Mouse (Mus musculus): ENCODE measurements at regions not wholly inside any gene's neighbourhood (a gene's known extent, or its start where the extent isn't known, plus 50 kb on each side); places are given as distances from the start of the nearest gene placed in this dataset.

DNA sequence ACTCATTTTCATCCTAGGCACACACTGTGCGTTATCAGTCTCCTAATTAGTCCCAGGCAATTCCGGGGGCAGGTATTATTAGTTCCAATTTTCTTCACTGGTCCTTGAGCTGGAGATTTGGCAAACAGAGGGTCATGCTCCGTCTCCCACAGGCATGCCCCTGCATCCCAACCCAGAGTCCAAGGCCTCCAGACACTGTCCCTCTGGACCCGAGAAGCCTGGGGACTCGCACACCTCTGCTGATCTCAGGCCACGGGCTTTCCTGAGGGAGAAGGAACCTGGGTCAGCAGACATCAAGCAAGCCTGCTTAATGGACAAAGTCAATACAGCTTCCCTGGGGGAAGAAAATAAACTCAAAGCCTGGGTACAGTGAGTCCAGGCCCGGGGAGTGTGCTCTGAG lies 554.7 kb downstream of the Bnc2 start:
- Histone ChIP-seq H3K36me3 (ENCODE audit: control insufficient read depth, insufficient read depth, low read length) (no peaks in the 10 kb centered on the region), H3K4me3 (ENCODE audit: low read depth, low read length) (no peak overlapping the region), H3K27ac (ENCODE audit: insufficient read depth, low read depth, low read length) (no peak overlapping the region), H3K4me1 (ENCODE audit: control insufficient read depth, insufficient read depth, insufficient read length, low read length) (no peaks in the 10 kb centered on the region), H3K27me3 (ENCODE audit: control insufficient read depth, insufficient read depth, low read length) (no peaks in the 10 kb centered on the region)
- 82% methylated on average over 7 of the region's 7 CpGs for WGBS
- TF ChIP-seq POLR2A (IDR thresholded peaks at IDR 0.05; ENCODE audit: low read depth, low read length) = no peak
- TF ChIP-seq CTCF (IDR thresholded peaks at IDR 0.05; ENCODE audit: extremely low read depth, insufficient read length, insufficient replicate concordance, low read depth, low read length) = no peak

DNA sequence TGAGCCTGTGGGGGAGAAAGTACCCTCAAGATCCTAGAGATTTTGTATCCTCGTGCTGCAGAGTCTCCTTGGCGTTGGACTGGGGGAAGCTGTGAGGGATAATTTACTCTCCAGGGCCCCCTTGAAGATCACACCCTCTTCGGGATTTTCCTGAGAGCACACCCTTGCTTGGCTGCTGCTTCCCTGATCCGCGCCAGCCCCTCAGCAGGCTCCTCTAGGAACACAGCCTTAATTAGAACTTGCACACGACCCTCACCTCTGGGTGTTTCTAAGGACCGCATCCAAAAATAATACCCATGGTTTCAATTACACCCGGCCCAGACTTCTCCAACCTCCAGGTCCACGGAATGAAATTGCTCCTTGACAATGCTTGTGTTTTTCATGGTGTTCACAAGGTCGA lies 553.6 kb downstream of the Bnc2 start:
- 82% methylated on average over 10 of the region's 10 CpGs for WGBS
- no peaks in the 10 kb centered on the region for H3K27me3 ChIP-seq (ENCODE audit: control insufficient read depth, insufficient read depth, low read length)
- no peak overlapping the region for H3K27ac ChIP-seq (ENCODE audit: insufficient read depth, low read depth, low read length)
- no peak overlapping the region for H3K4me3 ChIP-seq (ENCODE audit: low read depth, low read length)
- no peak for TF ChIP-seq POLR2A (IDR thresholded peaks at IDR 0.05; ENCODE audit: low read depth, low read length)
- H3K36me3 ChIP-seq (ENCODE audit: control insufficient read depth, insufficient read depth, low read length) = no peaks in the 10 kb centered on the region
- no peaks in the 10 kb centered on the region for H3K4me1 ChIP-seq (ENCODE audit: control insufficient read depth, insufficient read depth, insufficient read length, low read length)

DNA sequence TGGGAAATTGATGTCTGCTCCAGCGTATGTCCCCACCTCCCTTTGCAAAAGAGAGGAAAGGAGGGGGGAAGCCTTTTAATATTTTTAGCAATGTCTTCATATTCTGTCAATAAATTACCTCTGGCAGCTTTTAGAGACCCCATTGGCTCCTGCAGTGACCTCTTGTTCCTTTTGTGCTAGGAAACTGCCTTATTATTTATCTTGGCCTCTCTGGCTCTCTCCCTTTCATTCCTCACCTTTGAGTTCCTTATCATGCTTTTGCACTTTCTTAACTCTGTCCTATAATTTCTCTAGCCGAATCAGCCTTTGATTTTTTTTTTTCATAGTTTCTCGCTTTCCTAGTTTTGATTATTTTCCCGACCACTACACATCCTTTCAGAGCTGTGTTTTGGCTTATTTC lies 548.7 kb downstream of the Bnc2 start:
- Histone ChIP-seq H3K27ac (ENCODE audit: insufficient read depth, low read depth, low read length) (no peak overlapping the region), H3K27me3 (ENCODE audit: control insufficient read depth, insufficient read depth, low read length) (no peaks in the 10 kb centered on the region), H3K36me3 (ENCODE audit: control insufficient read depth, insufficient read depth, low read length) (no peaks in the 10 kb centered on the region), H3K4me3 (ENCODE audit: low read depth, low read length) (no peak overlapping the region), H3K4me1 (ENCODE audit: control insufficient read depth, insufficient read depth, insufficient read length, low read length) (no peaks in the 10 kb centered on the region)
- 29% methylated on average over 4 of the region's 4 CpGs for WGBS
- TF ChIP-seq CTCF (IDR thresholded peaks at IDR 0.05; ENCODE audit: extremely low read depth, insufficient read length, insufficient replicate concordance, low read depth, low read length) (no peak), POLR2A (IDR thresholded peaks at IDR 0.05; ENCODE audit: low read depth, low read length) (no peak)

DNA sequence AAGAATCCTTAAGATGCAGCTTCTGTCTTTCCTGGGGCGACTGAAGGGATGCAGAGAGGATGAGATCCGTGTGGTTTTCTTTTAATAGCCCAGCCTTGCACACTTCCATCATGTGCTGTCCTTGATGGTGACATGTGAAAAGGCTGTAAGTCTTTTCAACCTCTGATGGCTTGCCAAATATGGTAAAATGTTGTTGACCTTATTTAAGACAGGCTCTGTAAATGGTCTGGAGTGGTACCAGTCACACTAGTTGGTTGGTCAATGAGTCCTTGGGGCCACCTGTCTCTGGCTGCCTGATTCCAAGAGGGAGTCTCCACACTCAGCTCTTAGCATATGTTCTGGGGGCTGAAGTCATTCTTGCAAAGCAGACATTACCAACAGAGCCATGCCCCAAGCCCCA lies 547.7 kb downstream of the Bnc2 start:
- H3K4me1 ChIP-seq (ENCODE audit: control insufficient read depth, insufficient read depth, insufficient read length, low read length) = no peaks in the 10 kb centered on the region
- 70% methylated on average over 2 of the region's 2 CpGs for WGBS
- no peaks in the 10 kb centered on the region for H3K27me3 ChIP-seq (ENCODE audit: control insufficient read depth, insufficient read depth, low read length)
- no peaks in the 10 kb centered on the region for H3K36me3 ChIP-seq (ENCODE audit: control insufficient read depth, insufficient read depth, low read length)
- TF ChIP-seq CTCF (IDR thresholded peaks at IDR 0.05; ENCODE audit: extremely low read depth, insufficient read length, insufficient replicate concordance, low read depth, low read length) = no peak
- TF ChIP-seq POLR2A (IDR thresholded peaks at IDR 0.05; ENCODE audit: low read depth, low read length) = no peak
- H3K4me3 ChIP-seq (ENCODE audit: low read depth, low read length) = no peak overlapping the region
- no peak overlapping the region for H3K27ac ChIP-seq (ENCODE audit: insufficient read depth, low read depth, low read length)

DNA sequence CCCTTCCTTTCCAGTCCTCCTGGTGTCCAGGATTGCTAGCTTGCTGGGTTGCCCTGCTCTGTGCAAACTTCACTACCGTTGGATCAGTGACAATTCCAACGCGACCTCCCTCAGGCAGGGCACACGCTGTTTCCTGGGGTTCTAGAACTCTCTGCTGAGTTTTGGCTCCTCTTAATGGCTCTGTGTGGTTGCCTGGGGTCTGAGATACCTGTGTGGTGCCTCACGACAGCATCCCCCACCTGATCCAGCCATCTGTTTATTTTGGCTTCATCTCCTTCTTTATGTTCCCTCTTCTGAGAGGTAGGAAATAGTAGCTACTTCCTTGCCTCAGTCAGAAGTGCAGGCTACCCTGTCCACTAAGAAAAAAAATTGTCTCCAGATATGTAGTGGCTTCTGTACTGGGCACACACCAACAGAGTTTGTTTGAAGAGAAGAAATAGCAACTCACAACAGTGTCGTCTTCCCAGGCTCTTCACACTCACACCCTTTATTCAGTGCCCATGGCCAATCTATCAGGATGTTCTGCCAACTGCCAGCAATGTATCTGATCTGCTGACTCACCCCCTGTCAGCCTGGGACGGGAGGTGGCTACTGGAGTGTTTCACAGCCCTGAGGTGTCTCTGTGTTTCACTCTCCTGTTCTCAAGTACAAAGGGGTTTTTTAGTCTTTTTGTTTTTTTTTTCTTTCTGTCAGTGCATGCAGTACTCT lies 544.1 kb downstream of the Bnc2 start:
- Histone ChIP-seq H3K36me3 (ENCODE audit: control insufficient read depth, insufficient read depth, low read length) (no peaks in the 10 kb centered on the region), H3K27ac (ENCODE audit: insufficient read depth, low read depth, low read length) (no peak overlapping the region), H3K4me1 (ENCODE audit: control insufficient read depth, insufficient read depth, insufficient read length, low read length) (no peaks in the 10 kb centered on the region), H3K4me3 (ENCODE audit: low read depth, low read length) (no peak overlapping the region), H3K27me3 (ENCODE audit: control insufficient read depth, insufficient read depth, low read length) (no peaks in the 10 kb centered on the region)
- WGBS = 42% methylated on average over 7 of the region's 7 CpGs
- TF ChIP-seq CTCF (IDR thresholded peaks at IDR 0.05; ENCODE audit: extremely low read depth, insufficient read length, insufficient replicate concordance, low read depth, low read length) = no peak
- no peak for TF ChIP-seq POLR2A (IDR thresholded peaks at IDR 0.05; ENCODE audit: low read depth, low read length)

DNA sequence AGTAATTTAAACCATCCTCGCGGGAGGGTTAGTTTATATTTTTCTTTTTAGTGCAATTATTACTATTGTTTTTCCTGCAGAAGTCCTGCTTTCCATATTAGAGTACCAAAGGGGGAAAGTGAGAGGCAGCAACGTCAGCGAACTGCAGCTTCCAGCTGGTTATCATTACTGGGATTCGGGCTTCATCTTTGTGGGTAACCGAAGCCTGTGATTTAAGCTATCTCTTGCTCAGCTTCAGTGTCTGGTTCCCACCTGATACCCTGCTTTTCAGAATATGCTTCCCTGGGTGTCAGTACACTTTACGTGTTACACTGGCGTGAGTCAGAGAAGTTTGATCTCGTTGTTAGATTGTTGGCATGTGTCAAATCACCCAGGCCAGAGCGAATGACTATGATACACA lies 539.3 kb downstream of the Bnc2 start:
- TF ChIP-seq CTCF (IDR thresholded peaks at IDR 0.05; ENCODE audit: extremely low read depth, insufficient read length, insufficient replicate concordance, low read depth, low read length) (no peak), POLR2A (IDR thresholded peaks at IDR 0.05; ENCODE audit: low read depth, low read length) (no peak)
- Histone ChIP-seq H3K4me1 (ENCODE audit: control insufficient read depth, insufficient read depth, insufficient read length, low read length) (no peaks in the 10 kb centered on the region), H3K27me3 (ENCODE audit: control insufficient read depth, insufficient read depth, low read length) (no peaks in the 10 kb centered on the region), H3K36me3 (ENCODE audit: control insufficient read depth, insufficient read depth, low read length) (no peaks in the 10 kb centered on the region), H3K4me3 (ENCODE audit: low read depth, low read length) (no peak overlapping the region), H3K27ac (ENCODE audit: insufficient read depth, low read depth, low read length) (no peak overlapping the region)
- 93% methylated on average over 10 of the region's 10 CpGs for WGBS

DNA sequence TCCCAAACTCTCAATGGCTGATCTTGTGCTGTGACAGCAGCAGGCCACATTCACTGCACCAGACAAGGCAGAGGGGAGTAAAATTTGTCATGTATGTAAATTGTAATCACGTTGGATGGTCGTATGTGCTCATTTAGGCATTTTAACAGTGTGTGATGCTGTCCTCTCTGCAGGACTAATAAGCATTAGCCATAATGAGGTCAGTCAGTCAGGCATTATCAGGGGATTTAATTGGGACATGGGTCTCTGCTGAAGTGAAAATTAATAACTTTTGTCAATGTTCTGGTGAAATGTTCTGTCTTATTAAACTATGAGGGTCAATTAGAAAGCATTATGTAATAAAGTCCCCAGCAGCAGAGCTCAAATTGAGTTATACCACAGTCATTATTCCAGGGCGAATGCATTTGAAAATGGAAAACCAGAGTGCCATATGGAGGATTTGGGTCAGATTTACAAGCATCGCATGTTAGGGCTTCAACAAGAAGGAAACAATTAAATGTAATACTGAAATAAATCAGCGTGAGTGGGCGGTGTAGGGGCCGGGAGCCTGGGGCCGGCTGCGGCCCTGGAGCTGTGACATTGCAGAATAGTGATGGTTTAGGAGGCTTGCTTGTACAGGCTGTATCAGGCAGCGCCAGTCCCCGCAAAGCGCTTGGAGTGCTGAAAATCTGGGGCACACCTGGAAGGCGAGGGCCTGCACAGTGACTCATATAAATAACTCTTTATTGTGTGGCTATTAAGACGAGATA lies 537.7 kb downstream of the Bnc2 start:
- Histone ChIP-seq H3K27ac (ENCODE audit: insufficient read depth, low read depth, low read length) (no peak overlapping the region), H3K4me1 (ENCODE audit: control insufficient read depth, insufficient read depth, insufficient read length, low read length) (no peaks in the 10 kb centered on the region), H3K4me3 (ENCODE audit: low read depth, low read length) (no peak overlapping the region), H3K36me3 (ENCODE audit: control insufficient read depth, insufficient read depth, low read length) (no peaks in the 10 kb centered on the region), H3K27me3 (ENCODE audit: control insufficient read depth, insufficient read depth, low read length) (no peaks in the 10 kb centered on the region)
- 63% methylated on average over 14 of the region's 14 CpGs for WGBS
- TF ChIP-seq POLR2A (IDR thresholded peaks at IDR 0.05; ENCODE audit: low read depth, low read length) (no peak), CTCF (IDR thresholded peaks at IDR 0.05; ENCODE audit: extremely low read depth, insufficient read length, insufficient replicate concordance, low read depth, low read length) (no peak)

Data from small intestine, adult 2 months (tissue).